Mouse (Mus musculus) forebrain, embryonic 13.5 days (tissue): Measurements from ENCODE around the gene Setd1b. TPM values are rescaled to one million over a fixed set of nuclear protein-coding genes. Genes with fewer than 3 reads are reported as not detected.

Experiments used
- ATAC-seq: fragments of 200-750 bp; cut with Nextera tagmentation; 2 replicates; pipeline ENCODE4 v1.8.0; 2017
- H3K27ac ChIP-seq: fragments of 300-500 bp; sonication (generic); 2 replicates; pipeline ENCODE4 v1.5.1; 2015; ENCODE audit warnings: inconsistent platforms, mild to moderate bottlenecking, moderate library complexity
- H3K27me3 ChIP-seq: fragments of 300-500 bp; sonication (generic); 2 replicates; pipeline ENCODE4 v1.6.1; 2015; ENCODE audit warnings: mild to moderate bottlenecking, inconsistent platforms
- H3K36me3 ChIP-seq: fragments of 300-500 bp; sonication (generic); 2 replicates; pipeline ENCODE4 v1.6.1; 2015; ENCODE audit warnings: mild to moderate bottlenecking, inconsistent platforms; ENCODE audit not compliant: poor library complexity, severe bottlenecking
- H3K4me1 ChIP-seq: fragments of 300-500 bp; sonication (generic); 2 replicates; pipeline ENCODE4 v1.6.1; 2015; ENCODE audit warnings: inconsistent platforms
- H3K4me2 ChIP-seq: fragments of 300-500 bp; sonication (generic); 2 replicates; pipeline ENCODE4 v1.6.1; 2015; ENCODE audit warnings: inconsistent platforms, mild to moderate bottlenecking, moderate library complexity
- H3K4me3 ChIP-seq: fragments of 300-500 bp; sonication (generic); 2 replicates; pipeline ENCODE4 v1.5.1; 2015; ENCODE audit warnings: mild to moderate bottlenecking, inconsistent platforms
- H3K9ac ChIP-seq: fragments of 300-500 bp; sonication (generic); 2 replicates; pipeline ENCODE4 v1.6.1; 2015; ENCODE audit warnings: mild to moderate bottlenecking, inconsistent platforms
- H3K9me3 ChIP-seq: fragments of 300-500 bp; sonication (generic); replicated peaks from 2 replicates; pipeline ENCODE4 v1.6.1; 2016; ENCODE audit warnings: inconsistent platforms
- WGBS: fragments of 180-500 bp; shearing (Covaris S2); methylation state at CpG from one replicate; pipeline ENCODE4 v1.1.7; 2015; 5-methylcytosine and 5-hydroxymethylcytosine counted together
- polyA plus RNA-seq: library from polyadenylated mRNA; unstranded; fragments of >200 nt; fragmentation: Nextera tagmentation; extraction: Ambion mirVana; gene quantifications from 2 replicates; pipeline ENCODE4 v1.2.1, GENCODE M21; 2015

Gene Setd1b
- polyA plus RNA-seq, 1 experiment from 2014 or later: 13.9 TPM

- no peak overlapping the region for H3K9ac ChIP-seq
- peaks cover 94% of the 10 kb centered on the region for H3K36me3 ChIP-seq
- 88% methylated on average over 4 of the region's 4 CpGs for WGBS
- H3K4me3 ChIP-seq: no peak overlapping the region
- H3K27ac ChIP-seq: no peak overlapping the region
- no peaks in the 10 kb centered on the region for H3K27me3 ChIP-seq
- H3K4me1 ChIP-seq: no peaks in the 10 kb centered on the region
- H3K9me3 ChIP-seq: no peaks in the 10 kb centered on the region
- H3K4me2 ChIP-seq: no peak overlapping the region
- ATAC-seq: no peak
Observed at GRCm38 (mm10) chr5:123157972-123158371, 16.0 kb downstream of the Setd1b start.

GRCm38 (mm10) chr5:123159446-123159845 lies 17.5 kb downstream of the Setd1b start:
- ATAC-seq: no peak
- Histone ChIP-seq H3K36me3 (peaks cover 94% of the 10 kb centered on the region), H3K27ac (no peak overlapping the region), H3K9me3 (no peaks in the 10 kb centered on the region), H3K4me1 (no peaks in the 10 kb centered on the region), H3K9ac (no peak overlapping the region), H3K4me2 (no peak overlapping the region), H3K27me3 (no peaks in the 10 kb centered on the region), H3K4me3 (no peak overlapping the region)
- 96% methylated on average over 4 of the region's 4 CpGs for WGBS

GRCm38 (mm10) chr5:123159866-123160265 lies 17.9 kb downstream of the Setd1b start:
- Histone ChIP-seq H3K4me2 (no peak overlapping the region), H3K9ac (no peak overlapping the region), H3K36me3 (peaks cover 94% of the 10 kb centered on the region), H3K27ac (no peak overlapping the region), H3K4me1 (no peaks in the 10 kb centered on the region), H3K27me3 (no peaks in the 10 kb centered on the region), H3K4me3 (no peak overlapping the region), H3K9me3 (no peaks in the 10 kb centered on the region)
- WGBS: 96% methylated on average over 15 of the region's 15 CpGs
- ATAC-seq: no peak

- WGBS: 93% methylated on average over 15 of the region's 15 CpGs
- H3K4me1 ChIP-seq: no peaks in the 10 kb centered on the region
- H3K9ac ChIP-seq: no peak overlapping the region
- H3K9me3 ChIP-seq: no peaks in the 10 kb centered on the region
- H3K4me3 ChIP-seq: no peak overlapping the region
- peaks cover 89% of the 10 kb centered on the region for H3K36me3 ChIP-seq
- H3K27me3 ChIP-seq: no peaks in the 10 kb centered on the region
- no peak for ATAC-seq
- no peak overlapping the region for H3K4me2 ChIP-seq
- H3K27ac ChIP-seq: no peak overlapping the region
Observed at GRCm38 (mm10) chr5:123160341-123160740, 18.3 kb downstream of the Setd1b start.

- no peak overlapping the region for H3K4me3 ChIP-seq
- whole genome bisulfite sequencing: 81% methylated on average over 9 of the region's 9 CpGs
- ATAC-seq: no peak
- no peak overlapping the region for H3K9ac ChIP-seq
- peaks cover 88% of the 10 kb centered on the region for H3K36me3 ChIP-seq
- no peaks in the 10 kb centered on the region for H3K27me3 ChIP-seq
- no peak overlapping the region for H3K4me2 ChIP-seq
- H3K9me3 ChIP-seq: no peaks in the 10 kb centered on the region
- no peak overlapping the region for H3K27ac ChIP-seq
- H3K4me1 ChIP-seq: no peaks in the 10 kb centered on the region
Observed at GRCm38 (mm10) chr5:123162942-123163341, 20.9 kb downstream of the Setd1b start.

- H3K4me3 ChIP-seq: no peak overlapping the region
- 90% methylated on average over 10 of the region's 10 CpGs for WGBS
- H3K27me3 ChIP-seq: no peaks in the 10 kb centered on the region
- no peak overlapping the region for H3K9ac ChIP-seq
- ATAC-seq: no peak
- H3K4me1 ChIP-seq: 0 out of 2 replicates have a peak, but pooled peaks cover 4% of the 10 kb centered on the region
- H3K27ac ChIP-seq: no peak overlapping the region
- peaks cover 55% of the 10 kb centered on the region for H3K36me3 ChIP-seq
- no peak overlapping the region for H3K4me2 ChIP-seq
- H3K9me3 ChIP-seq: no peaks in the 10 kb centered on the region
Observed at GRCm38 (mm10) chr5:123166437-123166836, 24.4 kb downstream of the Setd1b start.

GRCm38 (mm10) chr5:123167591-123167990 lies 25.6 kb downstream of the Setd1b start:
- Histone ChIP-seq H3K4me1 (peaks cover 12% of the 10 kb centered on the region), H3K4me3 (no peak overlapping the region), H3K9ac (no peak overlapping the region), H3K27me3 (no peaks in the 10 kb centered on the region), H3K4me2 (no peak overlapping the region), H3K36me3 (peaks cover 43% of the 10 kb centered on the region), H3K9me3 (no peaks in the 10 kb centered on the region), H3K27ac (no peak overlapping the region)
- no peak for ATAC-seq
- 65% methylated on average over 5 of the region's 5 CpGs for whole genome bisulfite sequencing

- H3K27ac ChIP-seq: no peak within 1 kb of the TSS
- H3K4me2 ChIP-seq: no peak within 1 kb of the TSS
Observed at GRCm38 (mm10) chr5:123169284-123169683, 27.3 kb downstream of the Setd1b start, which contains the start of gene Psmd9. Gene Psmd9, plus strand, starts transcription at chr5:123169413.

GRCm38 (mm10) chr5:123170365-123170764 lies 28.4 kb downstream of the Setd1b start:
- H3K9ac ChIP-seq: no peak overlapping the region

More at GRCm38 (mm10) chr5:123169284-123169683, 27.3 kb downstream of the Setd1b start, which contains the start of gene Psmd9:
- H3K4me1 ChIP-seq: peaks cover 12% of the 10 kb centered on the region
- H3K36me3 ChIP-seq: peaks cover 26% of the 10 kb centered on the region
- H3K9me3 ChIP-seq: no peaks in the 10 kb centered on the region
- H3K4me3 ChIP-seq: no peak within 1 kb of the TSS
- 81% methylated on average over 5 of the region's 5 CpGs for WGBS
- H3K27me3 ChIP-seq: no peaks in the 10 kb centered on the region
- ATAC-seq: no peak
- H3K9ac ChIP-seq: no peak within 1 kb of the TSS

GRCm38 (mm10) chr5:123171646-123172350 lies 29.8 kb downstream of the Setd1b start:
- peaks cover 9% of the 10 kb centered on the region for H3K36me3 ChIP-seq
- H3K4me1 ChIP-seq: peaks cover 12% of the 10 kb centered on the region
- peak; percentile 77 for ATAC-seq
- no peak overlapping the region; the same call in 1 of the 2 replicates for H3K4me3 ChIP-seq
- H3K27ac ChIP-seq: no peak overlapping the region
- H3K4me2 ChIP-seq: peak overlapping the region; percentile 48
- H3K27me3 ChIP-seq: no peaks in the 10 kb centered on the region
- H3K9ac ChIP-seq: no peak overlapping the region; the same call in 1 of the 2 replicates
- no peaks in the 10 kb centered on the region for H3K9me3 ChIP-seq
- WGBS: 12% methylated on average over 22 of the region's 22 CpGs

More at GRCm38 (mm10) chr5:123170365-123170764, 28.4 kb downstream of the Setd1b start:
- no peak for ATAC-seq
- 86% methylated on average over 9 of the region's 9 CpGs for WGBS
- Histone ChIP-seq H3K36me3 (peaks cover 21% of the 10 kb centered on the region), H3K27me3 (no peaks in the 10 kb centered on the region), H3K4me2 (no peak overlapping the region), H3K4me3 (no peak overlapping the region), H3K4me1 (peaks cover 12% of the 10 kb centered on the region), H3K9me3 (no peaks in the 10 kb centered on the region), H3K27ac (no peak overlapping the region)

GRCm38 (mm10) chr5:123178792-123179191 lies 36.8 kb downstream of the Setd1b start:
- no peak overlapping the region for H3K9ac ChIP-seq
- no peaks in the 10 kb centered on the region for H3K36me3 ChIP-seq
- 88% methylated on average over 5 of the region's 5 CpGs for WGBS
- H3K9me3 ChIP-seq: no peaks in the 10 kb centered on the region
- H3K27me3 ChIP-seq: no peaks in the 10 kb centered on the region
- no peaks in the 10 kb centered on the region for H3K4me1 ChIP-seq
- H3K4me3 ChIP-seq: no peak overlapping the region
- H3K27ac ChIP-seq: no peak overlapping the region
- no peak for ATAC-seq
- H3K4me2 ChIP-seq: no peak overlapping the region

- H3K36me3 ChIP-seq: no peaks in the 10 kb centered on the region
- no peaks in the 10 kb centered on the region for H3K9me3 ChIP-seq
- no peaks in the 10 kb centered on the region for H3K4me1 ChIP-seq
- H3K9ac ChIP-seq: no peak overlapping the region
- no peaks in the 10 kb centered on the region for H3K27me3 ChIP-seq
- no peak overlapping the region for H3K4me2 ChIP-seq
- WGBS: 94% methylated on average over 15 of the region's 15 CpGs
- H3K27ac ChIP-seq: no peak overlapping the region
- ATAC-seq: no peak
- no peak overlapping the region for H3K4me3 ChIP-seq
Observed at GRCm38 (mm10) chr5:123180390-123180789, 38.4 kb downstream of the Setd1b start.
